Mouse (Mus musculus) megakaryocyte, embryonic 14.5 days (primary cell): ENCODE data around the gene Map3k21.

Source experiments
- FLI1 ChIP-seq: IDR thresholded peaks from 2 replicates; pipeline ENCODE4 v1.6.1; 2012; ENCODE audit warnings: low read length, inconsistent platforms, mixed read lengths
- GATA1 ChIP-seq: IDR thresholded peaks from 3 replicates; pipeline ENCODE4 v1.6.1; 2012; ENCODE audit warnings: mixed read lengths, low read length, inconsistent platforms, borderline replicate concordance

DNA sequence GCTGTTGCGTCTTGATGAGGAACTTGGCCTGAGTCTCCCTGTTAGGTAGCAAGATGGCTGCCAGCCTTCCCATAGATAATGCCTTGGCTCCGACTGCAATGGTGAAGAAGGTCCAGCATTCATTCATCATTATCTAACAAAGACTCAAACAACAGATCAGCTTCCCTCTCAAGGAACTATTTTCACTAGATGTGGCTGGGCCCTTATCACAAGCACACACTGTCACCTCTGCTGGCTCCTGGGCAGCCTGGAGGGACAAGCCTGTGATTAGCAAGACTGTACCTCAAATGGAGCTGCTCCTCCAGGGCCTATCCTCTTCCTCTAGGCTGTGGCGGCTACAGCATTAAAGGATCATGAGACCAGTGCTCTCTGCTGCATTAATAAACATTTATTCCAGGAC lies 40.5 kb upstream of the Map3k21 start:
- TF ChIP-seq GATA1: no peak
- TF ChIP-seq FLI1: no peak
